ENCODE assay signal across 23 mouse cellular contexts in genomic region chr1:152600494-152600893, GRCm38 (mm10).
DNase-seq lines count a peak whose midpoint lies in the region; ATAC-seq and TF ChIP-seq lines count a peak whose summit lies in the region.
"Had no signal": no experiment of that assay in that cellular context is flagged by ENCODE, and none has a peak within 500 bp of the region (broad histone marks: within the 10 kb centered on the region; RNA-seq: fewer than 3 reads in every experiment).

No protein-coding gene starts in this region.

- intact Hi-C loops in heart, postnatal 25 days (cut with DNase I) = no loop called here
- intact Hi-C loops in heart, postnatal 36 days (cut with DNase I) = no loop called here

- H3K4me2 ChIP-seq in heart, embryonic 16.5 days (ENCODE audit: low read depth, low read length) = no peak overlapping the region
- no peak overlapping the region for H3K4me2 ChIP-seq in kidney, postnatal 0 days (ENCODE audit: low read length)
- H3K4me2 ChIP-seq: embryonic facial prominence, embryonic 13.5 days; forebrain, embryonic 12.5 days; hindbrain, embryonic 12.5 days had no signal

- no peak for TF ChIP-seq CTCF in kidney, postnatal 0 days (IDR thresholded peaks at IDR 0.05; ENCODE audit: low read depth)

- H3K36me3 ChIP-seq in heart, embryonic 10.5 days = peaks cover 12% of the 10 kb centered on the region; the same call in 1 of the 2 replicates
- H3K36me3 ChIP-seq in heart, embryonic 16.5 days (ENCODE audit: control insufficient read depth, insufficient read depth) = peaks cover 9% of the 10 kb centered on the region; the same call in 1 of the 2 replicates
- H3K36me3 ChIP-seq in kidney, postnatal 0 days (ENCODE audit: insufficient read depth, low read length) = no peaks in the 10 kb centered on the region
- H3K36me3 ChIP-seq: embryonic facial prominence, embryonic 13.5 days; forebrain, embryonic 12.5 days had no signal

- peaks cover 60% of the 10 kb centered on the region for H3K4me1 ChIP-seq in heart, embryonic 10.5 days
- peaks cover 44% of the 10 kb centered on the region for H3K4me1 ChIP-seq in heart, embryonic 16.5 days (ENCODE audit: control insufficient read depth, insufficient read depth, low read length)
- peaks cover 21% of the 10 kb centered on the region for H3K4me1 ChIP-seq in kidney, postnatal 0 days (replicated peaks; ENCODE audit: insufficient read depth, low read length)
- peaks cover 61% of the 10 kb centered on the region for H3K4me1 ChIP-seq in brown adipose tissue, adult 24 weeks (ENCODE audit: control insufficient read depth, insufficient read depth, insufficient read length, low read length)
- H3K4me1 ChIP-seq: forebrain, embryonic 12.5 days had no signal

- WGBS in heart, embryonic 10.5 days = 82% methylated on average over 2 of the region's 2 CpGs
- 63% methylated on average over 2 of the region's 2 CpGs for WGBS in heart, embryonic 16.5 days
- WGBS in kidney, postnatal 0 days = 92% methylated on average over 2 of the region's 2 CpGs

- no peaks in the 10 kb centered on the region for H3K27me3 ChIP-seq in heart, embryonic 10.5 days (ENCODE audit: insufficient read depth, poor library complexity, severe bottlenecking)
- no peaks in the 10 kb centered on the region for H3K27me3 ChIP-seq in heart, embryonic 16.5 days (ENCODE audit: control insufficient read depth, insufficient read depth, low read length)
- no peaks in the 10 kb centered on the region for H3K27me3 ChIP-seq in kidney, postnatal 0 days (ENCODE audit: insufficient read depth, low read length)
- H3K27me3 ChIP-seq: CH12.LX; embryonic facial prominence, embryonic 13.5 days; forebrain, embryonic 12.5 days; hindbrain, embryonic 12.5 days; Patski had no signal

- no peak overlapping the region for H3K9ac ChIP-seq in heart, embryonic 16.5 days (ENCODE audit: low read length)
- no peak overlapping the region for H3K9ac ChIP-seq in kidney, postnatal 0 days (ENCODE audit: low read depth, low read length)
- H3K9ac ChIP-seq: embryonic facial prominence, embryonic 13.5 days; forebrain, embryonic 12.5 days; hindbrain, embryonic 12.5 days had no signal

- ATAC-seq in heart, embryonic 16.5 days (replicated peaks; ENCODE audit: extremely low read depth, insufficient read depth, low FRiP score) = no peak
- no peak for ATAC-seq in kidney, postnatal 0 days (replicated peaks; ENCODE audit: low FRiP score, low read depth)
- ATAC-seq: activated CD4-positive, CD25-positive, alpha-beta regulatory T cell, adult 4 months; forebrain, embryonic 16.5 days; hindbrain, embryonic 16.5 days; inflammation-experienced regulatory T-cells, adult 6 months; intestine, postnatal 0 days; Patski had no signal

- no peaks in the 10 kb centered on the region for H3K9me3 ChIP-seq in heart, embryonic 10.5 days
- H3K9me3 ChIP-seq in heart, embryonic 16.5 days (replicated peaks; ENCODE audit: control insufficient read depth, low read length) = no peaks in the 10 kb centered on the region
- no peaks in the 10 kb centered on the region for H3K9me3 ChIP-seq in kidney, postnatal 0 days (replicated peaks; ENCODE audit: low read length)
- H3K9me3 ChIP-seq: embryonic facial prominence, embryonic 13.5 days; hindbrain, embryonic 12.5 days had no signal

- no peak overlapping the region for H3K4me3 ChIP-seq in heart, embryonic 10.5 days
- H3K4me3 ChIP-seq in heart, embryonic 16.5 days (ENCODE audit: low read length) = no peak overlapping the region
- no peak overlapping the region for H3K4me3 ChIP-seq in kidney, postnatal 0 days (replicated peaks; ENCODE audit: low read depth, low read length)
- no peak overlapping the region for H3K4me3 ChIP-seq in brown adipose tissue, adult 24 weeks (ENCODE audit: insufficient read depth, low read depth, low read length)
- H3K4me3 ChIP-seq: embryonic facial prominence, embryonic 13.5 days; forebrain, embryonic 12.5 days; hindbrain, embryonic 12.5 days had no signal

- DNase-seq in heart, embryonic 10.5 days (ENCODE audit: low spot score) = no peak
- DNase-seq in heart, postnatal 25 days (ENCODE audit: low spot score) = no peak
- DNase-seq in heart, postnatal 36 days = no peak
- no peak for DNase-seq in kidney, postnatal 0 days (ENCODE audit: low spot score)
- DNase-seq in kidney, postnatal 10 days = no peak
- DNase-seq: adrenal gland, postnatal 14 days; cerebellum, adult 18-20 months; cerebellum, adult 9-11 months; cerebellum, postnatal 36 days; gastrocnemius, postnatal 25 days; heart, postnatal 4 days had no signal

- peak overlapping the region; percentile 62; the same call in 1 of the 2 replicates for H3K27ac ChIP-seq in heart, embryonic 10.5 days
- peak overlapping the region; percentile 71 for H3K27ac ChIP-seq in heart, embryonic 16.5 days (ENCODE audit: low read length)
- peak overlapping the region; percentile 61; the same call in 1 of the 2 replicates for H3K27ac ChIP-seq in kidney, postnatal 0 days
- H3K27ac ChIP-seq in brown adipose tissue, adult 24 weeks (replicated peaks; ENCODE audit: low read depth, low read length) = peak overlapping the region; percentile 56
- H3K27ac ChIP-seq: embryonic facial prominence, embryonic 13.5 days; hindbrain, embryonic 12.5 days had no signal
